Mouse (Mus musculus) small intestine, adult 2 months (tissue): Measurements from ENCODE around the gene Fnip2.

Source experiments
- CTCF ChIP-seq: fragments of 200-500 bp; IDR thresholded peaks from 2 replicates; pipeline ENCODE4 v1.5.1; 2012; ENCODE audit warnings: low read depth, mild to moderate bottlenecking, control low read depth, inconsistent platforms, low read length, moderate library complexity, mixed read lengths; ENCODE audit not compliant: insufficient replicate concordance, insufficient read length; ENCODE audit errors: extremely low read depth
- POLR2A ChIP-seq: fragments of 200-500 bp; IDR thresholded peaks from 2 replicates; pipeline ENCODE4 v1.6.1; 2012; ENCODE audit warnings: low read depth, mild to moderate bottlenecking, control low read depth, inconsistent platforms, low read length, moderate library complexity

- TF ChIP-seq CTCF (no peak), POLR2A (no peak)
Observed at GRCm38 (mm10) chr3:79579891-79580575, 12.4 kb upstream of the Fnip2 start.
